Mouse (Mus musculus) cortical plate, adult 2 months (tissue): ENCODE results near the gene Nphp1.

Source experiments
- CTCF ChIP-seq: fragments of 200-500 bp; IDR thresholded peaks from 2 replicates; pipeline ENCODE4 v1.5.1; 2011; ENCODE audit warnings: mild to moderate bottlenecking, control low read depth, low read length; ENCODE audit not compliant: insufficient read depth; ENCODE audit errors: extremely low read depth
- POLR2A ChIP-seq: fragments of 200-500 bp; IDR thresholded peaks from 2 replicates; pipeline ENCODE4 v1.6.1; 2011; ENCODE audit warnings: mild to moderate bottlenecking, low read length, control low read depth; ENCODE audit not compliant: insufficient read depth; ENCODE audit errors: extremely low read depth

DNA sequence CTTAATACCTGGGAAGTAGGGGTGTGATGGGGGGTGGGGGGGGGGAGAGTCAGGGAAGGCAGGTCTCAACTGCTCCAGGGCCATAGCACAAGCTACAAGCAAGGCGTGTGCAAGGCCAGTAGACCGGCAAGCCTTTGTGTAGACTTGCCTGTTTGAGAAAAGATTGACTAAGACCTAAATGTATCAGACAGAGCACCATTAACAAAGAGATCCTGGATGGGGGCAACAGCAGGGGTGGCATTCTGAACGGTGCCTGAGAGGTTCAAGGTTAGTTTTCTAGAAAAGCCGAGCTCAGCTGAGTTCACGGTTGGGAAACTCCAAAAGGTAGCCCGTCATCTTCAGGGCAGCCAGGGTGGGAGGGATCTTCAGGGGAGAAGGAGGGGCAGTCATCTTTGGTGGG lies 83.4 kb downstream of the Nphp1 start:
- TF ChIP-seq CTCF (no peak), POLR2A (no peak)
